Mouse (Mus musculus): ENCODE results near the gene Rnf135. TPM values are rescaled to one million over a fixed set of nuclear protein-coding genes. Genes with fewer than 3 reads are reported as not detected.
A peak's percentile ranks its signal among the peaks of the same experiment; 100 is the strongest.

The Rnf135 gene
- polyA plus RNA-seq (2011; ENCODE audit: insufficient read depth, insufficient read length, low replicate concordance, missing spikeins), result 2.3 and 6.0 TPM in 2 replicates

GRCm38 (mm10) chr11:80183705-80184255 lies at the start of gene Rnf135:
Gene Rnf135, plus strand, starts transcription at chr11:80183851.
- WGBS, result under 1% methylated on average over 33 of the region's 33 CpGs

GRCm38 (mm10) chr11:80134744-80135143 lies 48.9 kb upstream of the Rnf135 start:
- Histone ChIP-seq H3K27ac (ENCODE audit: control insufficient read depth, insufficient read depth, low read depth, low read length, poor library complexity) (no peak overlapping the region), H3K4me1 (ENCODE audit: control insufficient read depth, insufficient read depth, low read length) (no peaks in the 10 kb centered on the region), H3K4me3 (replicated peaks; ENCODE audit: control insufficient read depth, low read depth, low read length) (no peak overlapping the region)
- 51% methylated on average over 4 of the region's 4 CpGs for WGBS
- TF ChIP-seq POLR2A (IDR thresholded peaks at IDR 0.05; ENCODE audit: borderline replicate concordance, control insufficient read depth, low read depth, low read length) (no peak), CTCF (IDR thresholded peaks at IDR 0.05; ENCODE audit: control insufficient read depth, insufficient read depth, low read length) (no peak)

More at GRCm38 (mm10) chr11:80183705-80184255, at the start of gene Rnf135:
- Histone ChIP-seq H3K4me1 (ENCODE audit: control insufficient read depth, insufficient read depth, low read length) (no peaks in the 10 kb centered on the region), H3K27ac (ENCODE audit: control insufficient read depth, insufficient read depth, low read depth, low read length, poor library complexity) (peak within 1 kb of the TSS; percentile 92), H3K4me3 (replicated peaks; ENCODE audit: control insufficient read depth, low read depth, low read length) (peak within 1 kb of the TSS; percentile 96)
- no peak for TF ChIP-seq CTCF (IDR thresholded peaks at IDR 0.05; ENCODE audit: control insufficient read depth, insufficient read depth, low read length)
- TF ChIP-seq POLR2A (IDR thresholded peaks at IDR 0.05; ENCODE audit: borderline replicate concordance, control insufficient read depth, low read depth, low read length), result peak; percentile 95

- H3K27ac ChIP-seq (ENCODE audit: control insufficient read depth, insufficient read depth, low read depth, low read length, poor library complexity), result no peak overlapping the region
- H3K4me3 ChIP-seq (replicated peaks; ENCODE audit: control insufficient read depth, low read depth, low read length), result no peak overlapping the region
- H3K4me1 ChIP-seq (ENCODE audit: control insufficient read depth, insufficient read depth, low read length), result no peaks in the 10 kb centered on the region
- TF ChIP-seq CTCF (IDR thresholded peaks at IDR 0.05; ENCODE audit: control insufficient read depth, insufficient read depth, low read length) (no peak), POLR2A (IDR thresholded peaks at IDR 0.05; ENCODE audit: borderline replicate concordance, control insufficient read depth, low read depth, low read length) (no peak)
- 94% methylated on average over 11 of the region's 11 CpGs for WGBS
Measured at GRCm38 (mm10) chr11:80135954-80136683, 47.5 kb upstream of the Rnf135 start.

GRCm38 (mm10) chr11:80136786-80137185 lies 46.9 kb upstream of the Rnf135 start:
- Histone ChIP-seq H3K4me3 (replicated peaks; ENCODE audit: control insufficient read depth, low read depth, low read length) (no peak overlapping the region), H3K4me1 (ENCODE audit: control insufficient read depth, insufficient read depth, low read length) (no peaks in the 10 kb centered on the region), H3K27ac (ENCODE audit: control insufficient read depth, insufficient read depth, low read depth, low read length, poor library complexity) (no peak overlapping the region)
- TF ChIP-seq POLR2A (IDR thresholded peaks at IDR 0.05; ENCODE audit: borderline replicate concordance, control insufficient read depth, low read depth, low read length), result no peak
- TF ChIP-seq CTCF (IDR thresholded peaks at IDR 0.05; ENCODE audit: control insufficient read depth, insufficient read depth, low read length), result no peak
- WGBS, result 89% methylated on average over 13 of the region's 13 CpGs

GRCm38 (mm10) chr11:80137773-80138172 lies 45.9 kb upstream of the Rnf135 start:
- no peak overlapping the region for H3K4me3 ChIP-seq (replicated peaks; ENCODE audit: control insufficient read depth, low read depth, low read length)
- H3K27ac ChIP-seq (ENCODE audit: control insufficient read depth, insufficient read depth, low read depth, low read length, poor library complexity), result no peak overlapping the region
- WGBS, result 87% methylated on average over 5 of the region's 5 CpGs
- TF ChIP-seq POLR2A (IDR thresholded peaks at IDR 0.05; ENCODE audit: borderline replicate concordance, control insufficient read depth, low read depth, low read length) (no peak), CTCF (IDR thresholded peaks at IDR 0.05; ENCODE audit: control insufficient read depth, insufficient read depth, low read length) (no peak)
- H3K4me1 ChIP-seq (ENCODE audit: control insufficient read depth, insufficient read depth, low read length), result no peaks in the 10 kb centered on the region; the same call in 1 of the 2 replicates

GRCm38 (mm10) chr11:80141825-80142521 lies 41.7 kb upstream of the Rnf135 start, which contains the start of gene Tefm:
Gene Tefm, minus strand, starts transcription at chr11:80142175.
- WGBS, result under 1% methylated on average over 40 of the region's 40 CpGs
- TF ChIP-seq CTCF (IDR thresholded peaks at IDR 0.05; ENCODE audit: control insufficient read depth, insufficient read depth, low read length) (peak; percentile 7; the same call in 1 of the 2 replicates), POLR2A (IDR thresholded peaks at IDR 0.05; ENCODE audit: borderline replicate concordance, control insufficient read depth, low read depth, low read length) (0 out of 2 replicates have a peak, but pooled peaks have one; percentile 36)
- peaks cover 1% of the 10 kb centered on the region; the same call in 1 of the 2 replicates for H3K4me1 ChIP-seq (ENCODE audit: control insufficient read depth, insufficient read depth, low read length)
- H3K4me3 ChIP-seq (replicated peaks; ENCODE audit: control insufficient read depth, low read depth, low read length), result peak within 1 kb of the TSS; percentile 95
- peak within 1 kb of the TSS; percentile 27 for H3K27ac ChIP-seq (ENCODE audit: control insufficient read depth, insufficient read depth, low read depth, low read length, poor library complexity)

GRCm38 (mm10) chr11:80142872-80143271 lies 40.8 kb upstream of the Rnf135 start:
- Histone ChIP-seq H3K4me3 (replicated peaks; ENCODE audit: control insufficient read depth, low read depth, low read length) (no peak overlapping the region), H3K4me1 (ENCODE audit: control insufficient read depth, insufficient read depth, low read length) (peaks cover 1% of the 10 kb centered on the region; the same call in 1 of the 2 replicates), H3K27ac (ENCODE audit: control insufficient read depth, insufficient read depth, low read depth, low read length, poor library complexity) (no peak overlapping the region)
- WGBS, result 49% methylated on average over 8 of the region's 8 CpGs
- TF ChIP-seq CTCF (IDR thresholded peaks at IDR 0.05; ENCODE audit: control insufficient read depth, insufficient read depth, low read length) (no peak), POLR2A (IDR thresholded peaks at IDR 0.05; ENCODE audit: borderline replicate concordance, control insufficient read depth, low read depth, low read length) (no peak)

Data from bone marrow, adult 2 months (tissue).